Mouse (Mus musculus): ENCODE data around the gene Plxnd1. TPM values are rescaled to one million over a fixed set of nuclear protein-coding genes. Genes with fewer than 3 reads are reported as not detected.

Gene Plxnd1
- total and polyA plus RNA-seq, 2 experiments from 2014 or later, result 8.2 to 31.2 TPM

DNA sequence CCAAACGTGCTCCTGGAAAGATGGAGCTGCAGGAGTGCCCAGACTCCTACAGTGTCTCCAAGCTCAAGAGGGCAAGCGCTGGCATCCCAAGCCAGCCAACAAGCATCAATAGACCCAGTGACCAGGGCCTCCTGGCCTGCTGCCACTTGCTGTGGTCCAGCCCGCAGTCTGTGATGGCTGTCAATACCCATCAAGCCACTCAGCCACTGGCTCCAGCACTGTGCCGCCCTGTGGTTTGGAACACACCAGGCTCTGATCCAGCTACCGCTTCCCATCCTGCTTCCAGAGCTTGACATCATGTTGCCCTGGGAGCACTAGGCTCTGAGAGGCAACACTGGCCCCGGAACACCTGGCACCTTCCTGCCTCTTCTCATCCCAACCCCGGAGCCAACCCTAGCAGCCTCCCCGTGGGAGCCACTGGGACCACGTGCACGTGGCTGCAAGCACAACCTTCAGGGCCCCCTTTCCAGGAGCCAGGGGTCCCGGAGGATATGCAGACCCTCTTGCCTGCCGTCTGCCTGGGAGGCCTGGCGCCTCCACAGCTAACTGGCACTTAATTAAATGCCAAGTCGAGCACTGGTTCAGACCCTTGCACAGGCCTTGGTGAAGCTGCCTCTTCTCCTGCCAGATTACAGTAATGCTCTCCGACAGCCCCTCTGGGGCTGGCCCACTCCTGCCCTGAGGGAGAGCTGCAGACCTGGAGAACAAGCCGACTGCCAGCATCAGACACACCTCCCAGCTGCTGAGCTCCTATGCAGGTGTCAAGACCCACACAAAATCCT lies 20.7 kb downstream of the Plxnd1 start:
- Histone ChIP-seq H3K4me3 (ENCODE audit: low read length) (no peak overlapping the region), H3K27ac (peak overlapping the region; percentile 45; the same call in 1 of the 2 replicates), H3K9me3 (ENCODE audit: low read length) (no peaks in the 10 kb centered on the region), H3K36me3 (ENCODE audit: insufficient read depth, low read length) (no peaks in the 10 kb centered on the region), H3K4me1 (ENCODE audit: insufficient read depth, low read length) (peaks cover 18% of the 10 kb centered on the region), H3K4me2 (ENCODE audit: low read depth, low read length) (no peak overlapping the region), H3K9ac (replicated peaks; ENCODE audit: low read length) (no peak overlapping the region), H3K27me3 (ENCODE audit: insufficient read depth, low read length) (no peaks in the 10 kb centered on the region)
- WGBS, result 42% methylated on average over 16 of the region's 16 CpGs
- ATAC-seq (peak; percentile 55), DNase-seq (ENCODE audit: low spot score) (peak; percentile 61)
- TF ChIP-seq CTCF (IDR thresholded peaks at IDR 0.05; ENCODE audit: low read depth), result no peak

DNA sequence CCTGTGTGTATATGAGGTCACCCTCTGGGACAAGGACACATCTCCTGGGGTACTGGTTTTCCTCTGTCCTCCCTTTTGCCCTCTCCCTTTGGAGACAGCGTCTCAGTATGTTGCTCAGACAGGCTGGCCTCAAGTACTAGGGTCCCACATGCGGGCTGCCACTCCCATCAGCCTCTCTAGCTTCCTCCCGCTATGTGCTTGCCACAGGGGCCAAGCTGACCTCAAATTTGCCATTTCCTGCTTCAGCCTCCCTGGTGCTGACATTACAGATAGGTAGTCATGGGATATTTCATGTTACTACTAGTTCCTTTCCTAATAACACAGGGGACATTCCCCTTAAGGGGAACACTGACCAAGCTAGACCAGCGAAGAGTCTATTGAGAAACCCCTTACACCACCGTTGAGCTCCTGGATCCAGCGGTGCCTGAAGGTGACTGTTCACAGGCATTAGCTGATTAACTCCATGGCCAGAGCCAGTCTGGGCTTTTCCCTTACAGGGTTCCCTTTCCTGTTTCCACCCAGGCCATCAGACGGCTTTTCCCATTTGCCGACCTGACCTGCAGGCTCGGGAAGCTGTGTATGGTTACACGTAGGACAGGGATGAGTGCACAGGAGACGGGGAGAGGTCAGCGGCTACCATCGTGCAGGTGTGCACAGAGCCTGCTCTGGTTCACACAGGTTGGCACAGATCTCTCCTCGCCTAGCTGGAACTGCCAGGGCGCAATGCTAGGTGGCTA lies 21.5 kb downstream of the Plxnd1 start:
- Histone ChIP-seq H3K9ac (replicated peaks; ENCODE audit: low read length) (no peak overlapping the region), H3K27ac (no peak overlapping the region), H3K36me3 (ENCODE audit: insufficient read depth, low read length) (no peaks in the 10 kb centered on the region), H3K4me1 (ENCODE audit: insufficient read depth, low read length) (peaks cover 18% of the 10 kb centered on the region), H3K4me2 (ENCODE audit: low read depth, low read length) (no peak overlapping the region), H3K4me3 (ENCODE audit: low read length) (no peak overlapping the region), H3K27me3 (ENCODE audit: insufficient read depth, low read length) (no peaks in the 10 kb centered on the region), H3K9me3 (ENCODE audit: low read length) (no peaks in the 10 kb centered on the region)
- ATAC-seq, result no peak
- WGBS, result 77% methylated on average over 15 of the region's 15 CpGs
- no peak for TF ChIP-seq CTCF (IDR thresholded peaks at IDR 0.05; ENCODE audit: low read depth)
- DNase-seq (ENCODE audit: low spot score), result no peak

DNA sequence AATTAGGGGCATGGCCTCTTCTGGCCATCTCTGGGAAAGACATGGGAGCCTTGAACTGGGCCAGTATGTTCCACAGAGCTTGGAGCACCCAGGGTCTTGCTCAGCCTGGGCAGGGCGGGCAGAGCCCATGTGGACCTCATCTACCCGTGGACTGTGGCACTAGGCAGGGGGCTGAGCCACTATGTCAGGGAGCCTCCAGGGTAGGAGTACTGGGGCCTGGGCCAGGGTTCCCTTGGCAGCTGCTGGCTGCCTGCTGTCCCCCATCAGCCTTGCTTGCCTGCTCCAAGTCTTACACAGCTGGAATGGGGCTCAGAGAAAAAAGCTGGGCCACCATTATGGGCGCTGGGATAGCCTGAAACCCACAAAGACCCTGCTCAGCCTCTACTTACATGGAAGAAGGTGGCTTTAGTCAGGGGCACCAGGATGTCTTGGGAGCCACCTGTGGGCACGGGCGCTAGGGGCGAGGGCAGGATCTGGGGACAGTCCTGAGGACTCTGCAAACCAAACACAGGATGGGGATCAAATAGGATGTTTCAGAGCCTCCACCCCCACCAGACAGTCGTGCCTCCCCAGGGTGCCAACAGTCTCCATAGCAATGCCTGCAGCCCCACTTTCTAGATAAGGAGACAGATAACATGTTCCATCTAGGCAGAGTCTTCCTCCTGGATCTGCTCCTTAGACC lies 22.6 kb downstream of the Plxnd1 start:
- H3K4me3 ChIP-seq (ENCODE audit: low read length), result no peak overlapping the region
- TF ChIP-seq CTCF (IDR thresholded peaks at IDR 0.05; ENCODE audit: low read depth), result no peak
- H3K36me3 ChIP-seq (ENCODE audit: insufficient read depth, low read length), result no peaks in the 10 kb centered on the region
- DNase-seq (ENCODE audit: low spot score) (no peak), ATAC-seq (no peak)
- H3K27ac ChIP-seq, result no peak overlapping the region
- 68% methylated on average over 7 of the region's 7 CpGs for WGBS
- no peak overlapping the region for H3K4me2 ChIP-seq (ENCODE audit: low read depth, low read length)
- no peaks in the 10 kb centered on the region for H3K9me3 ChIP-seq (ENCODE audit: low read length)
- peaks cover 18% of the 10 kb centered on the region for H3K4me1 ChIP-seq (ENCODE audit: insufficient read depth, low read length)
- no peak overlapping the region for H3K9ac ChIP-seq (replicated peaks; ENCODE audit: low read length)
- H3K27me3 ChIP-seq (ENCODE audit: insufficient read depth, low read length), result no peaks in the 10 kb centered on the region

DNA sequence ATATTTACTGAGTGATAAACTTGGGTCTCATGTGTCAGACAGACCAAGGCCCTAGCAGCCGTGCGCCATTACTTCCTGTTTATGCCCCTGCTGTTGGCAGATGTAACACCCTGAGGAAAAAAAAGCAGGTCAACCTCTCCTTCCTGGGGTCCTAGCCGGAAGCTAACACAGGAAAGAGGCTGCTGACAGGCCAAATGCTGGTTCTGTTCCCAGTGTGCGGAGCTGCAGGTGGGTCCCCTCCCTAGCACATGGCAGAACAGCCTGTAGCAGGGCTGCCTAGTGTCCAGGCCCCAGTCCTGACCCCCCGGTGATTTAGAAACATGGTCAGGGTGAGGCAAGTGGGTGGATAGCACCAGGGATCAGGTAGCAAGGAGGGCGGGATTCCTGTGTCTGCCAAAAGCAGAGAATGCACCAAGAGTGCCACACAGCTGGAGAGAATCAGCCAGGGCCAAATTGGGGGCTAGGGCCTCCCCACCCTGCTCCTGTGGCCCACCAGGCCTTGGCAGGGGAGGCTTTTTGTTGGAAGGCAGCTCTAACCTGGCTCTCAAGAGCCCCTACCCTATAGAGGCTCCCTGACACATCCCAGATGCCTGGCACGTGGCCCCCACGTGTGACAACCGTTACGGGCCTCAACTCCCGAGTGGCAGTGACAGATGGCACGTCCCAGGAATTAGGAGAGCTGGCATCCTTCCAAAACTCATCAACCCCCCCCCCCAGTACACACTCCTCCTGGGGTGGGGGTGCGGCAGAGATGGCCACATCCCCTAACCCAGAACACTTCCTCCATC lies 23.3 kb downstream of the Plxnd1 start:
- H3K9me3 ChIP-seq (ENCODE audit: low read length), result no peaks in the 10 kb centered on the region
- no peaks in the 10 kb centered on the region for H3K27me3 ChIP-seq (ENCODE audit: insufficient read depth, low read length)
- TF ChIP-seq CTCF (IDR thresholded peaks at IDR 0.05; ENCODE audit: low read depth), result no peak
- ATAC-seq (no peak), DNase-seq (ENCODE audit: low spot score) (peak; percentile 50)
- no peak overlapping the region for H3K4me3 ChIP-seq (ENCODE audit: low read length)
- no peak overlapping the region for H3K4me2 ChIP-seq (ENCODE audit: low read depth, low read length)
- H3K36me3 ChIP-seq (ENCODE audit: insufficient read depth, low read length), result no peaks in the 10 kb centered on the region
- 0 out of 2 replicates have a peak overlapping the region, but pooled peaks have one; percentile 7 for H3K27ac ChIP-seq
- no peak overlapping the region for H3K9ac ChIP-seq (replicated peaks; ENCODE audit: low read length)
- peaks cover 18% of the 10 kb centered on the region for H3K4me1 ChIP-seq (ENCODE audit: insufficient read depth, low read length)
- 46% methylated on average over 13 of the region's 13 CpGs for WGBS

DNA sequence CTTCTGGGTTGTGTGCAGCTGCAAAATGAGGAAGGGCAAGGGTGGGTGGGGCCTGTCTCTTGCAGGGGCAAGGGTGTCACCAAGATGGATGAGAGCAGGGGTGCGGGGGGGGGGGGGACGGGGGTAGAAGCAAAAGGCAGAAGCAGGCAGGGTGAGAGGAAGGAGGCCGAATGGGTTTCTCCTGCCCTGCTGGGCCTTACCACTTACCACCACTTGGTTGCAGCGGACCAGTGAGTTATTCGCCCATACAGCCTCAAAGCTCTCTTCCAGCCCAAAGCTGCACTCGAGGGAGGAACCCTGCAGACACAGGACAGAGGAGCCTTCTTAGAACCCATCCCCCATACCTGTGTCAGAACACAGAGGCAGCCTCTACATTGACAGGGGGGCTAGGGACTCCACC lies 24.9 kb downstream of the Plxnd1 start:
- H3K4me3 ChIP-seq (ENCODE audit: low read length), result no peak overlapping the region
- no peak overlapping the region for H3K4me2 ChIP-seq (ENCODE audit: low read depth, low read length)
- H3K27me3 ChIP-seq (ENCODE audit: insufficient read depth, low read length), result no peaks in the 10 kb centered on the region
- no peak overlapping the region for H3K9ac ChIP-seq (replicated peaks; ENCODE audit: low read length)
- no peak overlapping the region for H3K27ac ChIP-seq
- DNase-seq (ENCODE audit: low spot score), result no peak
- no peak for ATAC-seq
- WGBS, result 66% methylated on average over 4 of the region's 6 CpGs
- peaks cover 18% of the 10 kb centered on the region for H3K4me1 ChIP-seq (ENCODE audit: insufficient read depth, low read length)
- no peak; the same call in 1 of the 2 replicates for TF ChIP-seq CTCF (IDR thresholded peaks at IDR 0.05; ENCODE audit: low read depth)
- H3K9me3 ChIP-seq (ENCODE audit: low read length), result no peaks in the 10 kb centered on the region
- no peaks in the 10 kb centered on the region for H3K36me3 ChIP-seq (ENCODE audit: insufficient read depth, low read length)

DNA sequence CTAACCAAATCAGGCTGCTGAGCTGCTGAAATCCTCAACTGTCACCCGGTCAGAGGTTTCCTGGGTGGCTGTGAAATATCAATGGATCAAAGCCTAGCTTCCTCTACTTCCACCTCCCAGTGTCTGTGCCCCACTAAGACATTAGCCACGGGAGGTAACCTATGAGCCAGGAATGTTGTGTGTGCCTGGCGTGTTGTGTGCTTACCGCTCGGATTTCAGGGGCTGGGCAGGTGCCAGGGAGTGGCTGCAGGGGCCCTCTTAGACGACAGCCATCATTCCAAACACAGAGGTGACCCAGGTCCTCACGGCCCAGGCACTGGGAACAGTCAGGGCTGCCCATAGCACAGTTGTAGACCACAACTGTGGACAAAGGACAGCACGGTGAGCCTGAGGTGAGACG lies 25.7 kb downstream of the Plxnd1 start:
- no peak for TF ChIP-seq CTCF (IDR thresholded peaks at IDR 0.05; ENCODE audit: low read depth)
- H3K4me2 ChIP-seq (ENCODE audit: low read depth, low read length), result no peak overlapping the region

More for the DNA sequence above, 25.7 kb downstream of the Plxnd1 start:
- Histone ChIP-seq H3K9ac (replicated peaks; ENCODE audit: low read length) (no peak overlapping the region), H3K4me1 (ENCODE audit: insufficient read depth, low read length) (peaks cover 13% of the 10 kb centered on the region), H3K36me3 (ENCODE audit: insufficient read depth, low read length) (no peaks in the 10 kb centered on the region), H3K4me3 (ENCODE audit: low read length) (no peak overlapping the region), H3K27ac (0 out of 2 replicates have a peak overlapping the region, but pooled peaks have one; percentile 29), H3K27me3 (ENCODE audit: insufficient read depth, low read length) (no peaks in the 10 kb centered on the region), H3K9me3 (ENCODE audit: low read length) (no peaks in the 10 kb centered on the region)
- DNase-seq (ENCODE audit: low spot score) (no peak), ATAC-seq (no peak)
- WGBS, result 51% methylated on average over 9 of the region's 9 CpGs

All from hindbrain, postnatal 0 days (tissue).